Mouse (Mus musculus): ENCODE data around the gene Fam208a. TPM values are rescaled to one million over a fixed set of nuclear protein-coding genes. Genes with fewer than 3 reads are reported as not detected.
A peak's percentile ranks its signal among the peaks of the same experiment; 100 is the strongest.

Gene Fam208a
- polyA plus RNA-seq, 1 experiment from 2014 or later: 5.7 TPM

DNA sequence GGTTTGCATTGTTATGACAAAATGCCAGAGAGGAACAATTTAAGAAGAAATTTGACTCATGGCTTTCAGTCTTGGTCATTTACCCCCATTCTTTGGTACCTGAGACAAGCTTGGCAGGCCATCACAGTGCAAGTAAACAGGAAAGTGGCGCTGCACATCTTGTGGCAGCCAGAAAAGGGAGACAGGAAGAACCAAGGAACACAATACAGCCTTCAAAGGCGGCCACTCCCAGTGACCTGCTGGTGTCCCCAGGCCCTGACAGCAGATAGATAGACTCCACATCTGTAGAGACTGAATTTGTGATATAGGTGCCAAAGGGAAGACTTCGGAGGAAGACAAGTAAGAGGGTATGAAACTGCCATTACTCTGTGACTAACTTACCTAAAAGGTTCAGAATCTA lies 20.4 kb upstream of the Fam208a start:
- WGBS: 86% methylated on average over 3 of the region's 3 CpGs
- no peak overlapping the region for H3K4me3 ChIP-seq (ENCODE audit: low read depth, low read length)
- TF ChIP-seq EP300 (optimal IDR thresholded peaks at IDR 0.05): no peak
- TF ChIP-seq CTCF (IDR thresholded peaks at IDR 0.05; ENCODE audit: low read depth): no peak
- no peak overlapping the region for H3K9ac ChIP-seq (ENCODE audit: low read length)
- H3K4me2 ChIP-seq (replicated peaks; ENCODE audit: low read depth): no peak overlapping the region
- no peak for ATAC-seq (ENCODE audit: low FRiP score, low TSS enrichment)
- H3K27me3 ChIP-seq (ENCODE audit: control insufficient read depth, insufficient read depth, low read length): no peaks in the 10 kb centered on the region
- H3K9me3 ChIP-seq (ENCODE audit: control insufficient read depth, low read length): no peaks in the 10 kb centered on the region
- no peaks in the 10 kb centered on the region for H3K4me1 ChIP-seq (replicated peaks; ENCODE audit: control insufficient read depth, insufficient read depth)
- H3K27ac ChIP-seq (replicated peaks): no peak overlapping the region
- no peaks in the 10 kb centered on the region for H3K36me3 ChIP-seq (ENCODE audit: control insufficient read depth, insufficient read depth, low read length)
- no peak for DNase-seq (ENCODE audit: low spot score)

DNA sequence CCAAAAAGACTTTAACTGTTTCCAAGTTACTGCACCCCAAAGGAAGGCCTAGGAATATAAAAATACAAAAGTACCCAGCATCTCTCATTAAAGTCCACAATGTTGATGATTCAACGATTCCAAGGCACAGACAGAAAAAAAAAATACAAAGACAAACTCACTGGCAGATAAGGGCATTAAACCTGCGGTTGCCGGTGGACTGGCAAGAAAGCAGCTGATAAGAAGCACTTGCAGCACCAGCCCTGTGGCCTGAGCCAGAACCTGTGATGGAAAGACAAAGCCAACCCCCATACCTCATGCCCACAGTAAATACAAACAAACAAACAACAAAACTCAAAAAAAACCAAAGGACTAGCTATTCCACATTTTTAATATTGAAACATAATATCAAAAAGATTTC lies 19.0 kb upstream of the Fam208a start:
- H3K4me3 ChIP-seq (ENCODE audit: low read depth, low read length): no peak overlapping the region
- WGBS: 64% methylated on average over 3 of the region's 3 CpGs
- TF ChIP-seq EP300 (optimal IDR thresholded peaks at IDR 0.05): no peak
- TF ChIP-seq CTCF (IDR thresholded peaks at IDR 0.05; ENCODE audit: low read depth): no peak
- no peaks in the 10 kb centered on the region for H3K36me3 ChIP-seq (ENCODE audit: control insufficient read depth, insufficient read depth, low read length)
- ATAC-seq (ENCODE audit: low FRiP score, low TSS enrichment): no peak
- no peak overlapping the region for H3K27ac ChIP-seq (replicated peaks)
- no peak overlapping the region for H3K9ac ChIP-seq (ENCODE audit: low read length)
- no peaks in the 10 kb centered on the region for H3K27me3 ChIP-seq (ENCODE audit: control insufficient read depth, insufficient read depth, low read length)
- no peak for DNase-seq (ENCODE audit: low spot score)
- H3K4me1 ChIP-seq (replicated peaks; ENCODE audit: control insufficient read depth, insufficient read depth): no peaks in the 10 kb centered on the region
- H3K4me2 ChIP-seq (replicated peaks; ENCODE audit: low read depth): no peak overlapping the region
- no peaks in the 10 kb centered on the region for H3K9me3 ChIP-seq (ENCODE audit: control insufficient read depth, low read length)

DNA sequence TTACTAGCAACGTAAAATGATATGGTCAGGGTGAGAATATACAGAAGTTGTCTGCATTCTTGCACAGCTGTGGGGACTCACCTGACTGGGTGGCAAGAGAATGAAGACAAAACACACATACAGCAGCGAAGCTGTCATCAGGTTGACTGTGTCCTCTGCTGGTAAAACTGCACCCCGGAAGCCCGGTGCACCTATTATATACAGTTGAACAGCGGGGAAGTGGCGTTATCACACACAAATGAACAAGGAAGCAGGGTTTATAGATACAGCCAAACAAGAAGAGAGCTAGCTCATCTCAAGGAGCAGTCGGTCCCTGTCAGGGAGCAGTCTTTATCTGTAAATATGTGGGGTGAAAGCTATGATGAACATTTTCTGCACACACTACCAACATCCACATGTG lies 17.1 kb upstream of the Fam208a start:
- H3K9ac ChIP-seq (ENCODE audit: low read length): no peak overlapping the region
- no peaks in the 10 kb centered on the region for H3K27me3 ChIP-seq (ENCODE audit: control insufficient read depth, insufficient read depth, low read length)
- no peaks in the 10 kb centered on the region for H3K36me3 ChIP-seq (ENCODE audit: control insufficient read depth, insufficient read depth, low read length)
- no peak for TF ChIP-seq EP300 (optimal IDR thresholded peaks at IDR 0.05)
- no peak for TF ChIP-seq CTCF (IDR thresholded peaks at IDR 0.05; ENCODE audit: low read depth)
- WGBS: 85% methylated on average over 7 of the region's 7 CpGs
- no peak overlapping the region for H3K4me3 ChIP-seq (ENCODE audit: low read depth, low read length)
- H3K4me1 ChIP-seq (replicated peaks; ENCODE audit: control insufficient read depth, insufficient read depth): no peaks in the 10 kb centered on the region
- no peak for DNase-seq (ENCODE audit: low spot score)
- H3K9me3 ChIP-seq (ENCODE audit: control insufficient read depth, low read length): no peaks in the 10 kb centered on the region
- H3K4me2 ChIP-seq (replicated peaks; ENCODE audit: low read depth): no peak overlapping the region
- ATAC-seq (ENCODE audit: low FRiP score, low TSS enrichment): no peak
- H3K27ac ChIP-seq (replicated peaks): no peak overlapping the region

DNA sequence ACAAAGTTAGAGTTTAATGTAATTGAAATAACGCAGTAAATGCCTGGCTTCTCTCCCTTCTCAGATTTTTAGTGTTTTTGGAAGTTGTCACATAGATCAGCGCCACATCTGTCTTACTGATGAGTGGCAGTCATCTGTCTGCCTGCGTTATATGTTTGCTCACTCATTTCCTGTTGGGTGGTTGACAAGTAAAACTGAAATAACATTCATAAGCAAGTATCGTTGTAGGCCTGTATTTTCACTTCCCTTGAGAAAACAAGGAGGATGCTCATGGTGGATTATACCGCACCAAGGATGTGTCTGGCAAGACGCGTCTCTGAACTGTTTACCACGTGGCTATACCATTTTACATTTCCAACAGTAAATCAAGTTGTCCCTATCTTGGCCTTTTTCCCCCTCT lies 15.9 kb upstream of the Fam208a start:
- ATAC-seq (ENCODE audit: low FRiP score, low TSS enrichment) (no peak), DNase-seq (ENCODE audit: low spot score) (no peak)
- 74% methylated on average over 8 of the region's 8 CpGs for WGBS
- H3K9ac ChIP-seq (ENCODE audit: low read length): no peak overlapping the region
- H3K9me3 ChIP-seq (ENCODE audit: control insufficient read depth, low read length): no peaks in the 10 kb centered on the region
- H3K4me1 ChIP-seq (replicated peaks; ENCODE audit: control insufficient read depth, insufficient read depth): no peaks in the 10 kb centered on the region
- TF ChIP-seq CTCF (IDR thresholded peaks at IDR 0.05; ENCODE audit: low read depth) (no peak), EP300 (optimal IDR thresholded peaks at IDR 0.05) (no peak)
- no peaks in the 10 kb centered on the region for H3K36me3 ChIP-seq (ENCODE audit: control insufficient read depth, insufficient read depth, low read length)
- H3K27me3 ChIP-seq (ENCODE audit: control insufficient read depth, insufficient read depth, low read length): no peaks in the 10 kb centered on the region
- no peak overlapping the region for H3K4me3 ChIP-seq (ENCODE audit: low read depth, low read length)
- no peak overlapping the region for H3K4me2 ChIP-seq (replicated peaks; ENCODE audit: low read depth)
- H3K27ac ChIP-seq (replicated peaks): no peak overlapping the region

DNA sequence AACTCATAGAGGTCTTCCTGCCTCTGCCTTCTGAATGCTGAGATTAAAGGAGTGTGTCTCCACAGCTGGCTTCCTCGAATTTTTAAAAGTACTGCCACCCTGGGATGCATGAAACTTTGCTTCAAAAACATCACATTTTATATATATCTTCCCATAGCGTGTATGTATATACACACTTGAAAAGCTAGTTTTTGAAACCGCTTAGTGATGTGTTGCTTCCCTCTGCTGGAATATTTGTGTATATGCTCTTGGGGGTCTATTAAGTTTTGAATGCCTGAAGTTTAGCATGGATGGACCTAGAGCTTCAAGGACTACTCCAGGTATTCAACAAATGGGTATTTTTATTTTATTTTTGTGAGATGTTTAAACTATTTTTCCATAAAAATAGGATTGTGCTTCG lies 14.7 kb upstream of the Fam208a start:
- ATAC-seq (ENCODE audit: low FRiP score, low TSS enrichment) (no peak), DNase-seq (ENCODE audit: low spot score) (no peak)
- TF ChIP-seq EP300 (optimal IDR thresholded peaks at IDR 0.05) (no peak), CTCF (IDR thresholded peaks at IDR 0.05; ENCODE audit: low read depth) (peak; percentile 89)
- Histone ChIP-seq H3K9ac (ENCODE audit: low read length) (no peak overlapping the region), H3K36me3 (ENCODE audit: control insufficient read depth, insufficient read depth, low read length) (no peaks in the 10 kb centered on the region), H3K27me3 (ENCODE audit: control insufficient read depth, insufficient read depth, low read length) (no peaks in the 10 kb centered on the region), H3K9me3 (ENCODE audit: control insufficient read depth, low read length) (no peaks in the 10 kb centered on the region), H3K4me3 (ENCODE audit: low read depth, low read length) (no peak overlapping the region), H3K4me1 (replicated peaks; ENCODE audit: control insufficient read depth, insufficient read depth) (no peaks in the 10 kb centered on the region), H3K27ac (replicated peaks) (no peak overlapping the region), H3K4me2 (replicated peaks; ENCODE audit: low read depth) (no peak overlapping the region)
- 30% methylated on average over 4 of the region's 4 CpGs for WGBS

DNA sequence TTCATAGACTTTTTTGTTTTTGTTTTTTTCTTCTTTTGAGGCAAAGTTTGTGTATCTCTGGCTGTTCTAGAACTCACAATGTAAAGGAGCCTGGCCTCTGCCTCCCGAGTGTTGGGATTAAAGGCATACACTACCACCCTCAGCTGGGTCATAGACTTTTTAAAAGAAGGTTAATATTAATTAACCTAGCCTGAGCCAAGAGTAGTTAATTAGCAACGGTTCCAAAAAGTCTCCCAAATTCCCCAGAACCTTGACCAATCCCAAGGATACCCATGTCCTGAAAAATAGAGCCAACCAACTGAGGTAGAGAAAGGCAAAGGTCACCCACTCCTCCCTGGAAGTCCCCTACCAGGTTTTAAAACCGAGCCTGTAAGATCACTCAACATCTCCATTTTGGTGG lies 7.8 kb upstream of the Fam208a start:
- TF ChIP-seq EP300 (optimal IDR thresholded peaks at IDR 0.05) (no peak), CTCF (IDR thresholded peaks at IDR 0.05; ENCODE audit: low read depth) (no peak)
- H3K9me3 ChIP-seq (ENCODE audit: control insufficient read depth, low read length): no peaks in the 10 kb centered on the region
- H3K36me3 ChIP-seq (ENCODE audit: control insufficient read depth, insufficient read depth, low read length): no peaks in the 10 kb centered on the region
- H3K9ac ChIP-seq (ENCODE audit: low read length): no peak overlapping the region
- no peak overlapping the region for H3K4me3 ChIP-seq (ENCODE audit: low read depth, low read length)
- no peaks in the 10 kb centered on the region for H3K4me1 ChIP-seq (replicated peaks; ENCODE audit: control insufficient read depth, insufficient read depth)
- no peak for DNase-seq (ENCODE audit: low spot score)
- no peak for ATAC-seq (ENCODE audit: low FRiP score, low TSS enrichment)
- H3K27me3 ChIP-seq (ENCODE audit: control insufficient read depth, insufficient read depth, low read length): no peaks in the 10 kb centered on the region
- no peak overlapping the region for H3K27ac ChIP-seq (replicated peaks)
- 78% methylated on average over 3 of the region's 3 CpGs for WGBS
- H3K4me2 ChIP-seq (replicated peaks; ENCODE audit: low read depth): no peak overlapping the region

All from stomach, postnatal 0 days (tissue).